Mouse (Mus musculus) lung, postnatal 10 days (tissue): Measurements from ENCODE around the gene Rnase4.

Experiments used
- DNase-seq: peaks from one replicate; pipeline ENCODE4 v3.0.0; 2021

The Rnase4 gene

GRCm38 (mm10) chr14:51088970-51089673, 1.8 kb upstream of the Rnase4 start:
- peak; percentile 97 for DNase-seq

- no peak for DNase-seq
Observed at GRCm38 (mm10) chr14:51089674-51090076, 1.2 kb upstream of the Rnase4 start.

- DNase-seq: peak; percentile 88
Observed at GRCm38 (mm10) chr14:51090077-51090781, 648 bp upstream of the Rnase4 start.

- no peak for DNase-seq
Observed at GRCm38 (mm10) chr14:51092073-51092620, 1.3 kb downstream of the Rnase4 start.

- no peak for DNase-seq
Observed at GRCm38 (mm10) chr14:51093496-51093895, 2.6 kb downstream of the Rnase4 start.

GRCm38 (mm10) chr14:51094096-51094875, 3.4 kb downstream of the Rnase4 start:
- no peak for DNase-seq

- no peak for DNase-seq
Observed at GRCm38 (mm10) chr14:51094921-51095320, 4.0 kb downstream of the Rnase4 start.

- DNase-seq: peak; percentile 36
Observed at GRCm38 (mm10) chr14:51095736-51096524, 5.1 kb downstream of the Rnase4 start.

- peak; percentile 87 for DNase-seq
Observed at GRCm38 (mm10) chr14:51098300-51098699, 7.4 kb downstream of the Rnase4 start.

- no peak for DNase-seq
Observed at GRCm38 (mm10) chr14:51098921-51099320, 8.0 kb downstream of the Rnase4 start.

- no peak for DNase-seq
Observed at GRCm38 (mm10) chr14:51101284-51101683, 10.4 kb downstream of the Rnase4 start.

- peak; percentile 71 for DNase-seq
Observed at GRCm38 (mm10) chr14:51103217-51103616, 12.3 kb downstream of the Rnase4 start.

GRCm38 (mm10) chr14:51104366-51104765, 13.5 kb downstream of the Rnase4 start:
- no peak for DNase-seq

GRCm38 (mm10) chr14:51106449-51106967, 15.6 kb downstream of the Rnase4 start:
- DNase-seq: no peak

- DNase-seq: no peak
Observed at GRCm38 (mm10) chr14:51111966-51112365, 21.1 kb downstream of the Rnase4 start.

- no peak for DNase-seq
Observed at GRCm38 (mm10) chr14:51113476-51113875, 22.6 kb downstream of the Rnase4 start.

- DNase-seq: no peak
Observed at GRCm38 (mm10) chr14:51113916-51114560, 23.2 kb downstream of the Rnase4 start, which contains the start of gene Eddm3b. TSS of gene Eddm3b (plus strand) at chr14:51114426.

- DNase-seq: no peak
Observed at GRCm38 (mm10) chr14:51125684-51126083, 34.8 kb downstream of the Rnase4 start.

- DNase-seq: no peak
Observed at GRCm38 (mm10) chr14:51127648-51128258, 36.9 kb downstream of the Rnase4 start.

- DNase-seq: no peak
Observed at GRCm38 (mm10) chr14:51128775-51129623, 38.1 kb downstream of the Rnase4 start.
